Comparison of ENCODE assay signal across 28 mouse cellular contexts in the genomic region with DNA sequence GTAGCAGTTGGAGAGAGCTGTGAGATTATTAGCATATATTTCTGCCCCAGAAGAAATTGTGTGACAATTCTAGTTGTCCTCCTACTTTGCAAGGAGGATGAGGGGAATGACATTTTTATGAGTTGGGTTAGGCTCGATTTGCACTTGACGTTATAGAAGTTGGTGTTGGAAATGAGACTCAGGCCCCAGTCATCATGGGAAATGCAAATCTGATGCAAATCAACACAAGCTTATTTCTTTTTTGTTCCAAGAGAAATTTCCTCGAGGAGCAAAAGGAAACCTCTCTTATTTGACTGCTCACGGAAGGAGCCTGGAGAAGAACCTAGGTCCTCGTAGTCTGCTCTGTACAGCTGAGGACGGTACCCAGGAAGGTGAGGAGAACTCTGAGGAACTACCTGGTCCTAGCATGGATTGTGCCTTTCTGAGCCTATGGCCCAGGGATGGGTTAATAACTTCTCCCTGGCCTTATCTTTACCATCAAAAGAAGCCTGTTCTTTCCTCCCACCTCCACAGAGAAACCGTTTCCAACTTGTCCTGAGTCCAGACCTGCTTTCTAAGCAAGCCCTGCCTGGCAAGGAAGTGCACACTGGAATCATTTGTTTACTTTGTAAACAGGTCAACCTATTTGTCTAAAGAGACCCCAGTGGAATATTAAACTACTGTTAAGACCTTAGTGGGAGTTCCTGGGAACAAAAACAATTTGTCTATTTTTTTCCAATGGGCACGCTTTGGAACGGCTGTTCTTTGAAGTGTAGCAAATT. TPM values are rescaled to one million over a fixed set of nuclear protein-coding genes. Genes with fewer than 3 reads are reported as not detected.
A peak's percentile ranks its signal among the peaks of the same experiment; 100 is the strongest.
DNase-seq lines count a peak whose midpoint lies in the region; ATAC-seq lines count a peak whose summit lies in the region.
"Had no signal": no experiment of that assay in that cellular context is flagged by ENCODE, and none has a peak within 500 bp of the region (broad histone marks: within the 10 kb centered on the region; RNA-seq: fewer than 3 reads in every experiment).

No protein-coding gene starts in this region.

- no peaks in the 10 kb centered on the region for H3K27me3 ChIP-seq in hindbrain, embryonic 12.5 days
- no peaks in the 10 kb centered on the region for H3K27me3 ChIP-seq in hindbrain, embryonic 11.5 days (ENCODE audit: control insufficient read depth, insufficient read depth, low read length)
- no peaks in the 10 kb centered on the region for H3K27me3 ChIP-seq in kidney, embryonic 15.5 days
- no peaks in the 10 kb centered on the region for H3K27me3 ChIP-seq in liver, embryonic 11.5 days (replicated peaks; ENCODE audit: control insufficient read depth, insufficient read depth, low read length)
- H3K27me3 ChIP-seq: embryonic facial prominence, embryonic 13.5 days; forebrain, embryonic 13.5 days; heart, embryonic 12.5 days; heart, embryonic 15.5 days; hindbrain, embryonic 15.5 days had no signal

- H3K27ac ChIP-seq in hindbrain, embryonic 12.5 days: peak overlapping the region; percentile 7; the same call in 1 of the 2 replicates
- no peak overlapping the region for H3K27ac ChIP-seq in hindbrain, embryonic 11.5 days (ENCODE audit: low read depth, low read length)
- 0 out of 2 replicates have a peak overlapping the region, but pooled peaks have one; percentile 11 for H3K27ac ChIP-seq in kidney, embryonic 15.5 days
- no peak overlapping the region for H3K27ac ChIP-seq in liver, embryonic 11.5 days (ENCODE audit: low read depth, low read length)
- H3K27ac ChIP-seq: embryonic facial prominence, embryonic 13.5 days; forebrain, embryonic 10.5 days; forebrain, embryonic 13.5 days; heart, embryonic 15.5 days; hindbrain, embryonic 10.5 days; hindbrain, embryonic 15.5 days had no signal

- H3K36me3 ChIP-seq in hindbrain, embryonic 12.5 days: no peaks in the 10 kb centered on the region
- H3K36me3 ChIP-seq in hindbrain, embryonic 11.5 days (ENCODE audit: control insufficient read depth, insufficient read depth, low read length): no peaks in the 10 kb centered on the region
- H3K36me3 ChIP-seq in kidney, embryonic 15.5 days: no peaks in the 10 kb centered on the region
- no peaks in the 10 kb centered on the region for H3K36me3 ChIP-seq in liver, embryonic 11.5 days (ENCODE audit: control insufficient read depth, insufficient read depth, low read length)
- H3K36me3 ChIP-seq: embryonic facial prominence, embryonic 13.5 days; forebrain, embryonic 10.5 days; heart, embryonic 12.5 days; heart, embryonic 15.5 days; hindbrain, embryonic 10.5 days; hindbrain, embryonic 15.5 days had no signal

- no peak overlapping the region for H3K4me2 ChIP-seq in hindbrain, embryonic 12.5 days (replicated peaks)
- H3K4me2 ChIP-seq in hindbrain, embryonic 11.5 days (replicated peaks; ENCODE audit: low read depth, low read length): no peak overlapping the region
- no peak overlapping the region for H3K4me2 ChIP-seq in kidney, embryonic 15.5 days
- no peak overlapping the region for H3K4me2 ChIP-seq in liver, embryonic 11.5 days
- H3K4me2 ChIP-seq: embryonic facial prominence, embryonic 13.5 days; forebrain, embryonic 13.5 days; heart, embryonic 12.5 days; heart, embryonic 15.5 days; hindbrain, embryonic 15.5 days had no signal

- H3K4me1 ChIP-seq in hindbrain, embryonic 12.5 days: no peaks in the 10 kb centered on the region
- H3K4me1 ChIP-seq in hindbrain, embryonic 11.5 days (replicated peaks; ENCODE audit: control insufficient read depth, insufficient read depth, low read length): no peaks in the 10 kb centered on the region
- peaks cover 12% of the 10 kb centered on the region for H3K4me1 ChIP-seq in kidney, embryonic 15.5 days
- 0 out of 2 replicates have a peak, but pooled peaks cover 3% of the 10 kb centered on the region for H3K4me1 ChIP-seq in liver, embryonic 11.5 days (replicated peaks; ENCODE audit: control insufficient read depth, insufficient read depth, low read length)
- H3K4me1 ChIP-seq: forebrain, embryonic 10.5 days; forebrain, embryonic 13.5 days; hindbrain, embryonic 10.5 days; hindbrain, embryonic 15.5 days had no signal

- H3K9ac ChIP-seq in hindbrain, embryonic 12.5 days: no peak overlapping the region
- H3K9ac ChIP-seq in hindbrain, embryonic 11.5 days (ENCODE audit: low read depth, low read length): no peak overlapping the region
- H3K9ac ChIP-seq in kidney, embryonic 15.5 days: no peak overlapping the region
- H3K9ac ChIP-seq in liver, embryonic 11.5 days (ENCODE audit: low read depth, low read length): no peak overlapping the region
- H3K9ac ChIP-seq: embryonic facial prominence, embryonic 13.5 days; forebrain, embryonic 13.5 days; heart, embryonic 12.5 days; heart, embryonic 15.5 days; hindbrain, embryonic 15.5 days had no signal

- no peaks in the 10 kb centered on the region for H3K9me3 ChIP-seq in hindbrain, embryonic 12.5 days (replicated peaks)
- no peaks in the 10 kb centered on the region for H3K9me3 ChIP-seq in hindbrain, embryonic 11.5 days (ENCODE audit: control insufficient read depth, low read length)
- no peaks in the 10 kb centered on the region for H3K9me3 ChIP-seq in kidney, embryonic 15.5 days (replicated peaks)
- no peaks in the 10 kb centered on the region for H3K9me3 ChIP-seq in liver, embryonic 11.5 days (ENCODE audit: control insufficient read depth, low read length)
- H3K9me3 ChIP-seq: embryonic facial prominence, embryonic 13.5 days; forebrain, embryonic 10.5 days; forebrain, embryonic 13.5 days; heart, embryonic 12.5 days; heart, embryonic 15.5 days; hindbrain, embryonic 10.5 days; hindbrain, embryonic 15.5 days had no signal

- ATAC-seq in hindbrain, embryonic 12.5 days (ENCODE audit: low FRiP score): no peak
- ATAC-seq in hindbrain, embryonic 11.5 days (ENCODE audit: low FRiP score): no peak
- ATAC-seq in kidney, embryonic 15.5 days (replicated peaks; ENCODE audit: low FRiP score): peak; percentile 49; the same call in 1 of the 2 replicates
- ATAC-seq in liver, embryonic 11.5 days (replicated peaks; ENCODE audit: low FRiP score): no peak
- ATAC-seq: forebrain, embryonic 13.5 days; forebrain, embryonic 16.5 days; inflammation-experienced regulatory T-cells, adult 6 months had no signal

- no peak for DNase-seq in hindbrain, embryonic 11.5 days (ENCODE audit: low spot score)
- no peak for DNase-seq in kidney, adult 11 months
- DNase-seq in urinary bladder, postnatal 14 days (ENCODE audit: low spot score): peak; percentile 36
- no peak for DNase-seq in urinary bladder, postnatal 25 days (ENCODE audit: low spot score)
- DNase-seq in liver, embryonic 11.5 days (ENCODE audit: low spot score): no peak
- DNase-seq: adrenal gland, adult 2 months; adrenal gland, postnatal 14 days; B cell, adult 2 months; cerebellum, adult 11 months; cerebellum, adult 2 months; cerebellum, adult 9-11 months; cerebellum, postnatal 25 days; gastrocnemius, postnatal 10 days; gastrocnemius, postnatal 36 days; heart, adult 11 months; heart, postnatal 10 days; heart, postnatal 36 days had no signal

- H3K4me3 ChIP-seq in hindbrain, embryonic 12.5 days: no peak overlapping the region
- no peak overlapping the region for H3K4me3 ChIP-seq in hindbrain, embryonic 11.5 days (ENCODE audit: low read depth, low read length)
- H3K4me3 ChIP-seq in kidney, embryonic 15.5 days (replicated peaks): no peak overlapping the region
- H3K4me3 ChIP-seq in liver, embryonic 11.5 days (ENCODE audit: low read depth, low read length): no peak overlapping the region
- H3K4me3 ChIP-seq: embryonic facial prominence, embryonic 13.5 days; forebrain, embryonic 10.5 days; forebrain, embryonic 13.5 days; heart, embryonic 12.5 days; heart, embryonic 15.5 days; hindbrain, embryonic 10.5 days; hindbrain, embryonic 15.5 days had no signal

- 80% methylated on average over 9 of the region's 9 CpGs for WGBS in hindbrain, embryonic 12.5 days
- WGBS in hindbrain, embryonic 11.5 days: 83% methylated on average over 9 of the region's 9 CpGs
- 39% methylated on average over 9 of the region's 9 CpGs for WGBS in kidney, embryonic 15.5 days
- 73% methylated on average over 9 of the region's 9 CpGs for WGBS in liver, embryonic 11.5 days

RNA-seq across cellular contexts. Expression of a gene that starts 26.4 kb away (rescaled TPM):
- 39.4 and 44.2 TPM in 2 replicates for polyA plus RNA-seq in hindbrain, embryonic 12.5 days (2016; fragmentation: Nextera tagmentation; extraction: Ambion mirVana)
- 33.0 and 40.4 TPM in 2 replicates for polyA plus RNA-seq in hindbrain, embryonic 11.5 days (2014; fragmentation: Nextera tagmentation; extraction: Ambion mirVana)
- 21.9 and 27.0 TPM in 2 replicates for polyA plus RNA-seq in kidney, embryonic 15.5 days (2015; fragmentation: Nextera tagmentation; extraction: Ambion mirVana)
- polyA plus RNA-seq in liver, embryonic 11.5 days (2014; fragmentation: Nextera tagmentation; extraction: Ambion mirVana): 16.7 and 22.3 TPM in 2 replicates

Comparison
In these comparisons a context has a peak if more than half of its experiments do, and no peak if none do; other contexts are left out.
1. H3K27ac ChIP-seq: peak in hindbrain, embryonic 12.5 days (single experiment) and kidney, embryonic 15.5 days (single experiment); none in hindbrain, embryonic 11.5 days (single experiment) and liver, embryonic 11.5 days (single experiment).